Mouse (Mus musculus) limb, embryonic 14.5 days (tissue): ENCODE measurements at regions not wholly inside any gene's neighbourhood (a gene's known extent, or its start where the extent isn't known, plus 50 kb on each side); places are given as distances from the start of the nearest gene placed in this dataset.

Experiments
- ATAC-seq: fragments of 200-750 bp; cut with Nextera tagmentation; 2 replicates; pipeline ENCODE4 v1.8.0; 2017; ENCODE audit warnings: low read depth, moderate number of reproducible peaks, moderate TSS enrichment; ENCODE audit not compliant: low FRiP score
- DNase-seq: peaks from one replicate; pipeline ENCODE4 v3.0.0-alpha.2; 2015; ENCODE audit warnings: low spot score
- H3K27ac ChIP-seq: fragments of 300-500 bp; sonication (generic); replicated peaks from 2 replicates; pipeline ENCODE4 v1.5.1; 2014; ENCODE audit warnings: low read depth, mild to moderate bottlenecking, low read length, moderate library complexity, mixed read lengths
- H3K27me3 ChIP-seq: fragments of 300-500 bp; sonication (generic); 2 replicates; pipeline ENCODE4 v1.6.1; 2014; ENCODE audit warnings: low read length, mixed read lengths; ENCODE audit not compliant: control insufficient read depth, insufficient read depth
- H3K36me3 ChIP-seq: fragments of 300-500 bp; sonication (generic); 2 replicates; pipeline ENCODE4 v1.6.1; 2014; ENCODE audit warnings: mild to moderate bottlenecking, low read length, moderate library complexity, mixed read lengths; ENCODE audit not compliant: control insufficient read depth, insufficient read depth
- H3K4me1 ChIP-seq: fragments of 300-500 bp; sonication (generic); 2 replicates; pipeline ENCODE4 v1.6.1; 2014; ENCODE audit warnings: antibody characterized with exemption, low read length, mixed read lengths; ENCODE audit not compliant: control insufficient read depth, insufficient read depth
- H3K4me2 ChIP-seq: fragments of 300-500 bp; sonication (generic); replicated peaks from 2 replicates; pipeline ENCODE4 v1.6.1; 2014; ENCODE audit warnings: low read depth, mild to moderate bottlenecking, low read length, moderate library complexity; ENCODE audit not compliant: severe bottlenecking
- H3K4me3 ChIP-seq: fragments of 300-500 bp; sonication (generic); replicated peaks from 2 replicates; pipeline ENCODE4 v1.5.1; 2014; ENCODE audit warnings: low read length
- H3K9ac ChIP-seq: fragments of 300-500 bp; sonication (generic); 2 replicates; pipeline ENCODE4 v1.6.1; 2014; ENCODE audit warnings: mild to moderate bottlenecking, low read depth, low read length, moderate library complexity; ENCODE audit not compliant: severe bottlenecking
- H3K9me3 ChIP-seq: fragments of 300-500 bp; sonication (generic); 2 replicates; pipeline ENCODE4 v1.6.1; 2016; ENCODE audit warnings: low read length; ENCODE audit not compliant: control insufficient read depth
- POLR2A ChIP-seq: fragments of 200-500 bp; IDR thresholded peaks from 2 replicates; pipeline ENCODE4 v1.8.0; 2012; ENCODE audit warnings: inconsistent platforms, mild to moderate bottlenecking, moderate library complexity, borderline replicate concordance; ENCODE audit not compliant: insufficient read depth, insufficient read length; ENCODE audit errors: extremely low read depth
- WGBS: fragments of 180-500 bp; shearing (Covaris S2); extraction: QIAGEN DNeasy Blood & Tissue Kit; methylation state at CpG from one replicate; pipeline ENCODE4 v1.1.7; 2014; 5-methylcytosine and 5-hydroxymethylcytosine counted together

DNA sequence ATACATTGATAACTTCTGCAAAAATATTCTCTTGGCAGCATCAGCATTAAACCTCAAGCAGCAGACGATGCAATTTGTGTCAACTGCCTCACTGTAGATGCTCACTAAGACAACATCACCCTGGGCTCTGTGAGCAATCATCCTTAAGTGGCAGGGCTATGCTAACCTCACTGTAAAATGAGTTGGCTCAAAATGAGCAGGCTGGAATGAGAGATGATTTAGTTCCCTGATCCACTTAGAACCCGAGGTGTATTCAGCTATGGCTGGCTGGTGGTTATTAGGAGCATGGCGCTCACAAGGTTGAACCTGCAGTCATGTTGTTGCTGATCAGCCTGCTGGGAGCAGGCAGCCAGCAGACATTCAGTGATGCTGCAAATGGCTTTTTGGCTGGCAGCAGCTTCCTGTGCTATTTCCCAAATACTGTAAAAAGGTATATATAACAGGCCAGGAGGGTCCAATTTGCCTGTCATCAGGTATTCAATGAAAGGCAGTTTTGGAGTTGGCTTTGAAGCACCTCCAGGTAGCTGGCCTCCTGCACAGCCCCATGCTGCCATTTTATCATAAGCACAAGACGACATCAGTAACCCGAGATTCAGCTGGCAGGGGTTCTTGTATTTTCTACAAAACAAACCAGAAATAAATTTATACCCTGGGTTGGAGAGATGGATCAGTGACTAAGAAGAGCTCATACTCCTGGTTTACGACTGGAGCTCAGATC lies 159.6 kb upstream of the Nrsn1 start:
- TF ChIP-seq POLR2A = no peak
- Histone ChIP-seq H3K4me1 (no peaks in the 10 kb centered on the region), H3K27me3 (no peaks in the 10 kb centered on the region), H3K4me3 (no peak overlapping the region), H3K9me3 (no peaks in the 10 kb centered on the region), H3K27ac (no peak overlapping the region), H3K9ac (no peak overlapping the region), H3K36me3 (no peaks in the 10 kb centered on the region), H3K4me2 (no peak overlapping the region)
- DNase-seq (peak; percentile 61), ATAC-seq (peak; percentile 71; the same call in 1 of the 2 replicates)
- WGBS = 38% methylated on average over 6 of the region's 6 CpGs

DNA sequence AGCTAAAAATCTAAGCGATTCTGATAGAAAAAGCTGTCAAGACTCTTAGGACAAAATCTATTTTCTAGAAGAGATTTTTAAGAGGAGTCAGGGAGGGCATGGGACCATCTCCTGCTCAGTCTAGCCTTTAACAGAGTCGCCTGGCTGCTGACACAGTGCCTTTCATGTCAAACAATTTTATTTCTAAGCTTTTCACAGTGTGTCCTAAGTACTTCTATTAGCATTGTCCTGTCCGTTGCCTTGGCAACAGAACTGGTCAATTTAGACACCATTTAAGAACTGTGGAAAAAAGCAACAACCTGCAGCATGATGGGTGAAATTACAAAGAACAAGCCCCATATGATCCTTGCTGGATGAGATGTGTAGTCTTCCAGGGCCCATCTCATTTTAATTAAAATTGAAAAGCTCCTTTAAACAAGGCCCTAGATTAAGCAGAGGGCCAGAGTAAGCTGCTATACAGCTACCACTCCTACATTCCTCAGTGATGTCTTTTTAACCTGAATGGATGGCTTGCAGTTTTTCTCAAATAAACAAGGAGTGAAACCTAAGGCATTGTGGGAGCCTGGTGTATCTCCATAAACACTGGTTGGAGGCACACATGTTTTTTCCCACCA lies 133.0 kb upstream of the Nrsn1 start:
- no peak overlapping the region for H3K4me2 ChIP-seq
- no peak overlapping the region for H3K27ac ChIP-seq
- H3K27me3 ChIP-seq = no peaks in the 10 kb centered on the region
- H3K36me3 ChIP-seq = no peaks in the 10 kb centered on the region
- DNase-seq (no peak), ATAC-seq (no peak)
- no peaks in the 10 kb centered on the region for H3K9me3 ChIP-seq
- H3K4me3 ChIP-seq = no peak overlapping the region
- no peak overlapping the region for H3K9ac ChIP-seq
- H3K4me1 ChIP-seq = no peaks in the 10 kb centered on the region
- no peak for TF ChIP-seq POLR2A
- WGBS = 58% methylated on average over 3 of the region's 3 CpGs

DNA sequence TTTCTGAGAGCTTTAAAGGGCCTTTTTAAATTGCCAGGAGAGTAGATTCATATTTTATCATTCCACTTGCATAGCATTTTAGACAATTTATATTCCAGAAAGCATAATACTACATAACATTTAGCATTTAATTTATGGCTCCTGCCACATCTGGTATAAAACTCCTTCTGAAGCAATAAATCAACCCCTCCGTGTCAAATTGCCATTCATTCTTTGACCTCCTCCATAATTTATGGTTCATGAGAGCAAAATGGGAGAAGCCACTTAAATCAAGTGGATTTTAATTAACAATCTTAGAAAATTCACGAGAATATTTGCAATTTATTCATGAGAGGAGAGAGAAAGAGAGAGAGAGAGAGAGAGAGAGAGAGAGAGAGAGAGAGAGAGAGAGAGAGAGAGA lies 132.4 kb upstream of the Nrsn1 start:
- no peak overlapping the region for H3K9ac ChIP-seq
- no peak overlapping the region for H3K4me2 ChIP-seq
- 23% methylated on average over 2 of the region's 2 CpGs for WGBS
- DNase-seq (no peak), ATAC-seq (no peak)
- no peaks in the 10 kb centered on the region for H3K4me1 ChIP-seq
- no peak overlapping the region for H3K27ac ChIP-seq
- H3K36me3 ChIP-seq = no peaks in the 10 kb centered on the region
- no peaks in the 10 kb centered on the region for H3K27me3 ChIP-seq
- H3K4me3 ChIP-seq = no peak overlapping the region
- H3K9me3 ChIP-seq = no peaks in the 10 kb centered on the region
- TF ChIP-seq POLR2A = no peak

DNA sequence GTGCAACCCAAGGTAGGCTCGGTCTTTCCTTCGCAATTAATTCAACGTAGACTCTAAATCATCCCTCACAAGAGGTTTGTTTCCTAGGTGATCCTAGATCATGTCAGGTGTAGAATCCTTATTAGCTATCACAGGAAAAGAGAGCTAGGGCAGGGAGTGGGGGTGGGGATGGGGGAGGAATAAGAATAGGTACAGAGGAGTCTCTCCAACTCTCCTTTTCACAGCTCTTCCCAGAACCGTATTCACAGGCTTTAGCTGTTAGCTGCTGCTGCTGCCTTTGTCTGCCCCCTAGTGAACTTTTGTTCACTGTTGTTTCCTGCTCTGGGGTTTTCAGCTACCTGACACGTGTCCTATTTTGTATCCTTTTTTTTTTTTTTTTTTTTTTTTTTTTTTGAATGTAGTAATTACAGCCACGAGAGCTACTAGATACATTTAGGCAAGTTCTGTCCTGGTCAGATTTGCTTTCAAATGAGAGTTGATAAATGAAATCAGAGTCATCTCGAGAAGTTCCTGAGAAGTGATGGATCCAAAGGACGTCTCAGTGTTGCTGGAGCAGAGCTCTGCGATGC lies 131.7 kb upstream of the Nrsn1 start:
- Histone ChIP-seq H3K4me3 (no peak overlapping the region), H3K4me2 (no peak overlapping the region), H3K9me3 (no peaks in the 10 kb centered on the region), H3K27me3 (no peaks in the 10 kb centered on the region), H3K27ac (no peak overlapping the region), H3K9ac (no peak overlapping the region), H3K36me3 (no peaks in the 10 kb centered on the region), H3K4me1 (no peaks in the 10 kb centered on the region)
- no peak for TF ChIP-seq POLR2A
- DNase-seq = peak; percentile 11
- 63% methylated on average over 9 of the region's 9 CpGs for WGBS
- ATAC-seq = no peak

DNA sequence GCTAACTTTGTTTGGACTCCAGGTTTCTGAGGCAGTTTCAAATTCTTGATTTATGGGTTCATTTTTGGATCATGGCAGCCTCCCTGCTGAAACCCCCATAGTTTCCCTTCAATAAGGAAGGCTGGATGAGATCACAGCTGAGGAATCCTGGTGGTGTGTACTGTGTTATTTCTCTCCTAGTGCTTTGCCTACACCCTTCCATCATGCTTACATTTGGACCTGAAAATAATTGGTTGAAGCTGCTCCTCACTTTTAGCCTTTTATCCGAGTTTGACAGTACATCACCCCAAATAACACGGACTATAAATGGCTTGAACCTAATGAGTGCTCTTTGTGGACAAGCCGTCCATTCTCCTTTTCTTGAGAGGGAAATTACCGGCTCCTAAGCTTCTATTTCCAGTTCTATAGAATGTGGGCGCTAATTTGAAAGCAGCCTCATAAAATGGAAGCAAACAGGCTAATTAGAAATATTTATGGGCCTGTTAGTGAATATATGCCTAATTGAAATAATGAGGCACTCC lies 122.5 kb upstream of the Nrsn1 start:
- DNase-seq = no peak
- H3K27ac ChIP-seq = no peak overlapping the region
- 27% methylated on average over 5 of the region's 5 CpGs for WGBS
- no peaks in the 10 kb centered on the region for H3K36me3 ChIP-seq
- no peak for ATAC-seq
- TF ChIP-seq POLR2A = no peak
- H3K9ac ChIP-seq = no peak overlapping the region
- H3K9me3 ChIP-seq = no peaks in the 10 kb centered on the region
- no peak overlapping the region for H3K4me3 ChIP-seq
- no peaks in the 10 kb centered on the region for H3K4me1 ChIP-seq
- H3K27me3 ChIP-seq = no peaks in the 10 kb centered on the region
- no peak overlapping the region for H3K4me2 ChIP-seq
